Mouse (Mus musculus): ENCODE data around the gene Adh5. TPM values are rescaled to one million over a fixed set of nuclear protein-coding genes. Genes with fewer than 3 reads are reported as not detected.
A peak's percentile ranks its signal among the peaks of the same experiment; 100 is the strongest.

The Adh5 gene
- total RNA-seq (2014; fragmentation: Nextera tagmentation) (108 and 128 TPM in 2 replicates), total RNA-seq (2017) (131 and 164 TPM in 2 replicates)

- peak; percentile 93 for ATAC-seq (replicated peaks; ENCODE audit: poor library complexity, severe bottlenecking)
Observed at GRCm38 (mm10) chr3:138442612-138443464, at the start of gene Adh5. Gene Adh5, plus strand, starts transcription at chr3:138443093.

GRCm38 (mm10) chr3:138404872-138405271, 38.0 kb upstream of the Adh5 start:
- no peak for ATAC-seq (replicated peaks; ENCODE audit: poor library complexity, severe bottlenecking)

DNA sequence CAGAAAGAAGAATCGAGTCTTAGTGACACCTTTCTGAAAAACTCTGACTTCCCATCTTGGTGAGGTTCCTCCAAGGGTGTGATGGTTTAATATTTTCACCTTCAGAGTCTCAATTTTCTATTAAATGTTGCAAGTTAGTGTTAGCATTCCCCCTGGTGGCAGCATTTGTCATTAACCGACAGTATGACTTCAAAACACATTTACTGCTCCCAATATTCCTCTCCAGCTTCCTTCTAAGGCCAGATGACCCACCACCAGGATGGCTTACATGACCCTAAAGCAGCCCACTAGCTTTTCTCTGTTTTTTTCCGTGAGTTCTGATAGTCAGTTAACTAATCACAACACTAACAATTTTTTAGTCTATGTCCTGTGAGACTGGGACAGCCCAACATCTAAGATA, 37.6 kb upstream of the Adh5 start:
- no peak for ATAC-seq (replicated peaks; ENCODE audit: poor library complexity, severe bottlenecking)

- ATAC-seq (replicated peaks; ENCODE audit: poor library complexity, severe bottlenecking) = no peak
Observed at GRCm38 (mm10) chr3:138405840-138406239, 37.1 kb upstream of the Adh5 start.

GRCm38 (mm10) chr3:138407920-138408319, 35.0 kb upstream of the Adh5 start:
- ATAC-seq (replicated peaks; ENCODE audit: poor library complexity, severe bottlenecking) = no peak

- ATAC-seq (replicated peaks; ENCODE audit: poor library complexity, severe bottlenecking) = no peak
Observed at GRCm38 (mm10) chr3:138409585-138409984, 33.3 kb upstream of the Adh5 start.

- no peak for ATAC-seq (replicated peaks; ENCODE audit: poor library complexity, severe bottlenecking)
Observed at GRCm38 (mm10) chr3:138410211-138410610, 32.7 kb upstream of the Adh5 start.

GRCm38 (mm10) chr3:138415121-138415690, 27.7 kb upstream of the Adh5 start, which contains the start of gene Adh4:
Gene Adh4, plus strand, starts transcription at chr3:138415466.
- ATAC-seq (replicated peaks; ENCODE audit: poor library complexity, severe bottlenecking) = no peak

DNA sequence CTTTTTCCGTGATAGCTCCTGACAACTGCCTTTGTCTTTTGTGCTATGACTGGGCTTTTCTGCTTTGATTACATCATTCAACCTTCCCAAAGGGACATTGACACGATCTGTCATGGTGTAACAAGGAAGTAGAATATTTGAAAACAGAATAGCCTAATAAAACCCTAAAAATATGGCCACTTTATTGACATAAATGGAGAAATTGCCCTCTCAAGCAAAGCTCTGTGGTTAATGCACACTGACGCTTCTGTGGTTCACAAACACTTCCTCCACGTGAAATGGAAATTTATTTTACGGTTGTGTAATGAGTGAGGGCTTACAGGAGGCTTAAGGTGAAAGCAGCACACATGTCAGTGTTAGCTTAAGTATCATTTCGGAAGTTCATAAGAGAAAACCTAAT, 23.5 kb upstream of the Adh5 start:
- ATAC-seq (replicated peaks; ENCODE audit: poor library complexity, severe bottlenecking) = peak; percentile 94

DNA sequence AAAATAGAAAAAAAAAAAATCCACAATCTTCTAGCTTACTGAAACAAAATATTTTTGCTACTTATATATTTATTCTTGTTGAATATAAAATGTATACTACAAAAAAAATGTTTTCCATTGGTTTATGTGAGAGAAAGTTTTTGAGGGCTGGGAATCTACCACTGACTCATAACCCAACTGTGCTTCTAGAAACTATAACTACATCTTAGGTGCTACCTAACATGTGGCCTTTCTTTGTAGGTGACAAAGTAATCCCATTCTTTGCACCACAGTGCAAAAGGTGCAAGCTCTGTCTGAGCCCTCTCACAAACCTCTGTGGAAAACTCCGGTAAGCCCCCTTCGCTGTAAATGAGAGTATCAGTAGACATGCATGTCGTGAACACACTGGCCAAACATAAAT, 22.5 kb upstream of the Adh5 start:
- no peak for ATAC-seq (replicated peaks; ENCODE audit: poor library complexity, severe bottlenecking)

DNA sequence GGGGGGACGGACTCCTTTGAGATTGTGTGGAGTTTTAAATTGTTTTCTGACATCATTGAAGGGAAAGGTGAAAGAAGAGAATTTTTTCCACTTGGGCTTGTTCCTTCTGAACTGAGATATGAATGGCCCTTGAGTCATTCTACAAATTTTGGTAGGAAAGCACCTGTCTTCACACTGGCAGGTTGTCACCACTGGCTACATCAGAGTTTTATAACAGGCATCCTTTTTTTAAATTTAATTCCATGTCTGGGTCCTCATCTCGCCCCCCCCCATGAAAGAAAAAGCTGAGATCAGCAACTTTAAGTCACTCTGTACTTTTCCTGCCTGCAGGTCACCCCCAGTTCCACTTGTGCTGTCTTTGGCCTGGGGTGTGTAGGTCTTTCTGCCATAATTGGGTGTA, 19.2 kb upstream of the Adh5 start:
- ATAC-seq (replicated peaks; ENCODE audit: poor library complexity, severe bottlenecking) = no peak

- no peak for ATAC-seq (replicated peaks; ENCODE audit: poor library complexity, severe bottlenecking)
Observed at GRCm38 (mm10) chr3:138424247-138424646, 18.6 kb upstream of the Adh5 start.

DNA sequence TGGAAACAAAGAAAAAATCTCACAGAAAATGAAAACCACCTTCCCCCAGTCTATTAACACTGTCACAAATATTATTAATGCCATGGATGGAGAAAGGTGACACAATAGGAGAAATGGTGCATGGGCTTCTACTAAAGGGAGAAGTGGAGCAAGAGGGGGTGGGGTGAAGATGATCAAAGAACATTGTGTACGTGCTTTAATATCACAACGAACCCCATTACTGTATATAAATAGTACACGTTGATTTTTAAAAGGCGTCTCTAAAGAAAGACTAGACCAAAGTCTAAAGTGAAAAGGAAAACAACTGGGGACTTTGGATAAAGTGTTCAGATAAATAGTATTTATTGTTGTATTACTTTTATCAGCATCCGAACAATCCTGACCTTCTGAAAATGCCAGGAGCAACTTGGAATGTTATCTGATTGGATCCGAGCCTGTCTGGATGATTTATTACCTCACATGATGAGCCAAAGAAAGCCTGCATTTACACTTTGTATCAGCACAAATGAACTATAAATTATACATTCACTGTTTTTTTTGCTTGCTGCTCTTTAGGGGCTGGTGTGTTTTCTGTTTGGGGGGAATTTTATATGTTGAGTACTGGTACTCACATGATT, 12.4 kb upstream of the Adh5 start:
- no peak for ATAC-seq (replicated peaks; ENCODE audit: poor library complexity, severe bottlenecking)

DNA sequence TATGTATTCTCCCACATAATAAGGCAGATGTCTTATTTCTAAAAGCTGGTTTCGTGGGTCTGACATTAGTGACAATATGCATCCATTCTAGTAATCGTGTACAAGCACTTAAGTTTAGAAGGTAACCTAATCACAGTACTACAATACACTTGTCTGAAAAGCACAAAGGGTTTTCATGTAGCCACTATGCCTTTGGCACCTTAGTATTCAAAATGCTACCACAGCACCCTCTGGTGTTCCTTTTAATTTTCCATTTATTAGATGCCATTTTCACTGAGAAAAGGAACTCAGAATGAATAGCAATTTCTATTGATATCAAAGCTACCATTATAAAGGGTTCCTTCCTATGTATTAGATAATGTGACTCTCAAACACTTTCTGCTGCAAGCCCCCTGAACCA, 11.1 kb upstream of the Adh5 start:
- no peak; the same call in 1 of the 2 replicates for ATAC-seq (replicated peaks; ENCODE audit: poor library complexity, severe bottlenecking)

GRCm38 (mm10) chr3:138438716-138439115, 4.2 kb upstream of the Adh5 start:
- ATAC-seq (replicated peaks; ENCODE audit: poor library complexity, severe bottlenecking) = no peak

DNA sequence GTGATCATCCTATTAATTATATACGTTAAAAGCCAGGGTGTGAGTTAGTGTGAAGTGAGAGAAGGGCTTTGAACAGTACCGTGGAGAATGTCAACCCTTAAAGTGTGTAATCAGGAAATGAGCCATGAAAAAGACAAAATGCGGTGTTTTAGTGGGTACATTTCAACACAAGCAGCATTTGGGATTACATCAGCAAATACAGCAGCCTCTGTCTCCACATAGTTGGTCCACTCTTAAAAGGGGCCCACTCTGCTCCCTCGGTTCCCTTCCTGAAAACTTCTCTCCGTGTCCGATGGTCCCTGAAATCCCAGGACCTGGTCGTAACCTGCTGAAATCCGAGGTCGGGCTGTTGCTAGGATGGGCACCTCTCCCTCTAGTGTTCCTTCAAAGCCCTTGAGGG, 690 bp upstream of the Adh5 start:
- ATAC-seq (replicated peaks; ENCODE audit: poor library complexity, severe bottlenecking) = peak; percentile 58

GRCm38 (mm10) chr3:138443465-138443771, 525 bp downstream of the Adh5 start:
- ATAC-seq (replicated peaks; ENCODE audit: poor library complexity, severe bottlenecking) = no peak

DNA sequence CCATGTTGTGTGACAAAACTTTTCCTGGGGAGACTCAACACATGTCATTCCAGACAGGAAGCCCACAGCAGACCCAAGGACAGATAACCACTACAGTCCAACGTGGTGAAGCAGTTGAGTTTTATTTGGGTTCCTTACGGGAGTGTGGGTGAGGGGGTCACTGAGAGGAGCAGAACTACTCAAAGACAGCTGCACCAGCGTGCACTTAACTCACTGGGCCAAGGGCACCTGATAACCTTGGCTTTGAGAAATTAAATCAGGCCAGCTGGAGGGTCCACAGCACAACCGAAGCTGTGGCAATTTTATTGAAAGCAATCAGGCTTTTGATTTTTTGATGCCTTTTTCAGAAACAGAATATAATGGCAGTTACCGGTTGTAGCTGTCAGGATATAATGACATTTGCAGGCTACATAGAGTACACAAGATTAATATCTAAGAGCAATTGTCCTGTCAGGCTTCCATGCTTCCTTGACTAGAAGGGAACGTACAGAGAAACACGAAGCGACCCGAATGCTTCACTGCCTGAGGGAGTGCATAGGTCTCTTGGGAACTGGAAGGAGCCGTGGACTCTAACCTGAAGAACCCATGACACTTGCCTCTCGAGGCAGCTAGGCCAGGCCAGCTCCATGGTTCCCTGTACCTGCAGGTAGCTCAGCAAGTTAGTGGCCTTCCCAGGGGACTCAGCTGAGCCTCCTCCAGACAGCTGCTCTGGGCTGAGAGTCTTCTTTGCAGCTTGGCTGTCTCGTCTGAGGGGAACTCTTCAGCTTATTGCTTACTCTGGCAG, 5.4 kb downstream of the Adh5 start:
- no peak for ATAC-seq (replicated peaks; ENCODE audit: poor library complexity, severe bottlenecking)

DNA sequence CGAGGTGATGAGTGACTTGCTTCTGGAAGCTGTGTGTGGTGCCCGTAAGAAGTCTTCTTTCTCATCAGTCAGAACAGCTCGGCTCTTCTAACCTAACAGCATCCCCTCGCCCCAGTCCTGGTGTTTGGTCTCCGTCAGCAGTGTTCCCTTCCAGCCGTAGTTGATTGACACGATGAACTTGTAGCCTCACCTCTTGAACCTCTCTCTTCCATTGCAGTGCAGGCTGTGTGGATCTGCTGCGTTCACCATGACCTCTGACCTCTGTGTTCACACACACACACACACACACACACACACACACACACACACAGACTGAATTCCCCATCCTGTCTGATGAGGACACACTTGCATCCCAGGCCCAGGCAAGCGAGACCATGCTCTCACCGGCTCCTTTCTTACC, 9.3 kb downstream of the Adh5 start:
- no peak for ATAC-seq (replicated peaks; ENCODE audit: poor library complexity, severe bottlenecking)

DNA sequence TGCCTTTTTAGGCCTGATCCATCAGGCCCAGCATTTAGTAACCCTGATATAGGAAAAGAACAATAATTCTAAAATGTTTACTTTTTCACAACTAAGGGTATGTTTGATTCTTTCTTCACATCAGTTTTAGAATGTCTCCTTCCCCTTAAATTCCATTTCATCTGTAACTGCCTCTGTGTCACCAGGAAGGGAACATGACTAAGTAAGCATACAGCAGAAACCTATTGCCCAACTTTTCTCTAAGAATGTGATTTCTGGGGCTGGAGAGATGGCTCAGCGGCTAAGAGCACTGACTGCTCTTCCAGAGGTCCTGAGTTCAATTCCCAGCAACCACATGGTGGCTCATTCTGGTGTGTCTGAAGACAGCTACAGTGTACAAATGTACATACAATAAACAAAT, 11.3 kb downstream of the Adh5 start:
- no peak for ATAC-seq (replicated peaks; ENCODE audit: poor library complexity, severe bottlenecking)

Data from granulocyte monocyte progenitor cell, adult 5-6 weeks (primary cell).